Mouse (Mus musculus) embryonic facial prominence, embryonic 11.5 days (tissue): ENCODE measurements at regions not wholly inside any gene's neighbourhood (a gene's known extent, or its start where the extent isn't known, plus 50 kb on each side); places are given as distances from the start of the nearest gene placed in this dataset.

Experiments
- ATAC-seq: fragments of 200-750 bp; cut with Nextera tagmentation; replicated peaks from 2 replicates; pipeline ENCODE4 v1.8.0; 2017; ENCODE audit warnings: low read depth; ENCODE audit not compliant: insufficient number of reproducible peaks, low FRiP score, low TSS enrichment
- DNase-seq: peaks from one replicate; pipeline ENCODE4 v3.0.0-alpha.2; 2015; ENCODE audit warnings: low spot score
- H3K27ac ChIP-seq: fragments of 300-500 bp; sonication (generic); replicated peaks from 2 replicates; pipeline ENCODE4 v1.5.1; 2014; ENCODE audit warnings: mild to moderate bottlenecking, low read depth, low read length, control low read depth
- H3K27me3 ChIP-seq: fragments of 300-500 bp; sonication (generic); 2 replicates; pipeline ENCODE4 v1.6.1; 2014; ENCODE audit warnings: mild to moderate bottlenecking, low read length, moderate library complexity, mixed read lengths; ENCODE audit not compliant: control insufficient read depth, insufficient read depth
- H3K36me3 ChIP-seq: fragments of 300-500 bp; sonication (generic); replicated peaks from 2 replicates; pipeline ENCODE4 v1.6.1; 2014; ENCODE audit warnings: low read depth, mild to moderate bottlenecking, low read length, moderate library complexity, mixed read lengths; ENCODE audit not compliant: control insufficient read depth, insufficient read depth
- H3K4me1 ChIP-seq: fragments of 300-500 bp; sonication (generic); 2 replicates; pipeline ENCODE4 v1.6.1; 2014; ENCODE audit warnings: low read length, mixed read lengths; ENCODE audit not compliant: control insufficient read depth, insufficient read depth
- H3K4me2 ChIP-seq: fragments of 300-500 bp; sonication (generic); 2 replicates; pipeline ENCODE4 v1.6.1; 2014; ENCODE audit warnings: low read depth, mild to moderate bottlenecking, control low read depth, low read length, moderate library complexity
- H3K4me3 ChIP-seq: fragments of 300-500 bp; sonication (generic); 2 replicates; pipeline ENCODE4 v1.5.1; 2014; ENCODE audit warnings: low read depth, low read length, control low read depth
- H3K9ac ChIP-seq: fragments of 300-500 bp; sonication (generic); replicated peaks from 2 replicates; pipeline ENCODE4 v1.6.1; 2014; ENCODE audit warnings: mild to moderate bottlenecking, control low read depth, low read length
- H3K9me3 ChIP-seq: fragments of 300-500 bp; sonication (generic); replicated peaks from 2 replicates; pipeline ENCODE4 v1.6.1; 2016; ENCODE audit warnings: mild to moderate bottlenecking, low read length, inconsistent platforms, mixed read lengths; ENCODE audit not compliant: control insufficient read depth
- WGBS: fragments of 180-500 bp; shearing (Covaris S2); extraction: QIAGEN DNeasy Blood & Tissue Kit; methylation state at CpG from one replicate; pipeline ENCODE4 v1.1.7; 2014; 5-methylcytosine and 5-hydroxymethylcytosine counted together

DNA sequence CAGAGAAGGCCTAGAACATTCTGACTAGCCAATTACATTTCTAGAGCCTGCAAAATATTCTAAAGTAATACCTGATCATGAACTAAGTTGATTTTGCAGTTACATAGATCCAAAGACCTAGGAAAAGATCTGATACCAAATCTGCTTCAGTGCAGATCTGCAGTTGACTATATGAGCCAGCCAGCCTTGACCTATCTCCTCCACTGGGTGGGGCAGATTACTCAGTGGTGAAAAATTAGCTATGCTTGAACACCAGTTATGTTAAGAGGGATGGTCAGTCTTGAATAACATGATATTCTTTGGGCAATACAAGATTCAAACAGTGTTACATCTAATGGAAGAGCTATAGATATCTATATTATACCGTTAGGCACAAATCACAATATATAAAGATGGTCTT is 269.0 kb downstream of the Gm11361 start:
- WGBS: 97% methylated on average over 1 of the region's 1 CpGs
- ATAC-seq (no peak), DNase-seq (no peak)
- no peaks in the 10 kb centered on the region for H3K36me3 ChIP-seq
- H3K4me2 ChIP-seq: no peak overlapping the region
- no peak overlapping the region for H3K27ac ChIP-seq
- H3K9me3 ChIP-seq: no peaks in the 10 kb centered on the region
- H3K4me1 ChIP-seq: no peaks in the 10 kb centered on the region
- H3K27me3 ChIP-seq: no peaks in the 10 kb centered on the region
- no peak overlapping the region for H3K4me3 ChIP-seq
- H3K9ac ChIP-seq: no peak overlapping the region

DNA sequence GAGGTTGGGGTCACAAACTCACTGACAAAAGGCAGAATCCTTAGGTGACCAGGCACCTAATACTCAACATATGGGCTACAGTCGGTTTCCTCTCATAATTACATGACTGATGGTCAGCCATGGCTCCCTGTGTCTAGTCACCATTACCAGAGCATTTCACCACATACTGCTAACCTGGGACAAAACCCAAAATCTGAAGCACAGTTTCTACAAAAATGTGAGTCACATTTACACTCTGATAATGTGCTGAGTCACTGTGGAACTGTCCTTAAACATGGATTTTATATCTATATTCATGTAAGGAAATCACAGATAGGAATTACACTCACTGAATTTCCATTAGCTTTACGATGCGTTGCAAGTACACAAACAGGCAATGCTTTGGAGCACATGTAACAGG is 267.1 kb downstream of the Gm11361 start:
- H3K27ac ChIP-seq: no peak overlapping the region
- H3K4me1 ChIP-seq: no peaks in the 10 kb centered on the region
- no peak overlapping the region for H3K9ac ChIP-seq
- H3K4me2 ChIP-seq: no peak overlapping the region
- 95% methylated on average over 3 of the region's 3 CpGs for WGBS
- H3K36me3 ChIP-seq: no peaks in the 10 kb centered on the region; the same call in 1 of the 2 replicates
- no peak for ATAC-seq
- H3K4me3 ChIP-seq: no peak overlapping the region
- H3K27me3 ChIP-seq: no peaks in the 10 kb centered on the region
- no peak for DNase-seq
- no peaks in the 10 kb centered on the region for H3K9me3 ChIP-seq

DNA sequence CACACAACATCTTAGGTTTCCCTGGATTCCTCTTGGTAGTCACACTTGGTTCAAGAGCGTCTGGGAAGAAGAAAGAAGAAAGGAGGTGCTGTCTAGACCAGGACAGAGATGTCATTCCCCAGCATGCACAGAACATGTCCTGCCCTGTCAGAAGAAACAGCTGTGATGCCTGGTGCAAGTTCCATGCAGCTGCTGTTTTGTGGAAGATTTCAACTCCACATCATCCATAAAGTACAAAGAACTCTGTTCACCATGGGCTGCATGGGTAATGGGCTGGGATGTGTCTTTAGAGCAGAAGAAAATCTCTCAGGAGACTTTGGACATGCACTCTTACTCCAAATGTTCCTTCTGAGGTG is 262.8 kb downstream of the Gm11361 start:
- no peaks in the 10 kb centered on the region for H3K27me3 ChIP-seq
- H3K9ac ChIP-seq: no peak overlapping the region
- H3K4me3 ChIP-seq: no peak overlapping the region
- H3K36me3 ChIP-seq: no peaks in the 10 kb centered on the region; the same call in 1 of the 2 replicates
- H3K9me3 ChIP-seq: no peaks in the 10 kb centered on the region
- H3K4me2 ChIP-seq: no peak overlapping the region
- ATAC-seq: no peak
- H3K27ac ChIP-seq: no peak overlapping the region
- H3K4me1 ChIP-seq: no peaks in the 10 kb centered on the region
- no peak for DNase-seq
- 62% methylated on average over 1 of the region's 1 CpGs for WGBS

DNA sequence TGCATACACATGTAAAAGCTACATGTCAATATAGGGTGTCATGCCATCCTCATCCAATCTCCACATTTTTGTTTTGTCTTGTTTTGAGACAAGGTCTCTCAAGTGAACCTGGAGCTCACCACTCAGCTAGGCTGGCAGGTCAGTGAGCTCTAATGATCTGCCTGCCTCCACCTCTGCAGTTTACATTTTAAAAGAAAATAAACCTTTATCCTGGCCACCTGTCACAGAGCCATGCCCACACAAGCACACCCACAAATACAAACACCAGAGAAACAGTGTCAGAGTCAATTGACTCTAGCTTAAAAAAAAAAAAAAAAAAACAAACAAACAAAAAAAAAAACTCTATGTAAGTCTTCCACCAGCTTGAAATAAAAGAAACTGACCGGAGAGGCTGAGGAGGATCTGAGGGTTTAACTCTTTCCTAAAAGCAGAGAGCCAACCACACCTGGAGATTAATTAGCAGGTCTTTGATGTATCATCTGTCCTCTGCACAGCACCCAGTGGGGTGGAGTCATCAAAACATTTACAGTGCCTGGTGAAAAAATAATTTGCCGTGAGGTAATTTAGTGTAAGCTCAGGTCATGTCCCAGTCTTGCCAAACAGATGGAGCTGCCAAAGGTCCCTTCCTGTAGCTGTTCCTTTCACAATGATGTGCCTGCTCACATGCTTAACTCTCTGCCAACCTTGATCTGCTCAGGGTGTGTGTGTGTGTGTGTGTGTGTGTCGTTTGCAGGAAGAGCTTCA is 262.2 kb downstream of the Gm11361 start:
- 50% methylated on average over 3 of the region's 3 CpGs for WGBS
- Histone ChIP-seq H3K27ac (no peak overlapping the region), H3K4me2 (no peak overlapping the region)

DNA sequence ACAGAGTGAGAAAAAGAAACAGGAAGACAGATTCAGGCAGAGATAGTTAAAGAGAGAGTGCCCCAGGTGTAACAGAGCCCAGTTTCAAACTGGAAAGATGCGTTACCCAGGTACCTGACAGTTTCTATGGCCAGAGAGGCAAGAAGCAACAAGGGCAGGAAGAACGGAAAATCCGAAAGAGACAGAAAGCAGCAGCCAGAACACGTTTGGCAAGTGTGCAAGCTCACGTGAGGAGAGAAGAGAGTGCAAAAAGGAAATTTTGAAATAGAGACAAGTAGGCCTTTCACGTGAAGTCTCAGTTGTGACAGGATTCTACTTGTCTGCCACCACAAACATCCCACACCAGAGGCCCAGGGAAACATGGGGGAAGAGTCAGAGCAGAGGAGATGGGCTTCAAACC is 259.8 kb downstream of the Gm11361 start:
- Histone ChIP-seq H3K9me3 (no peaks in the 10 kb centered on the region), H3K4me1 (no peaks in the 10 kb centered on the region), H3K4me3 (no peak overlapping the region), H3K27me3 (no peaks in the 10 kb centered on the region), H3K4me2 (no peak overlapping the region), H3K36me3 (no peaks in the 10 kb centered on the region; the same call in 1 of the 2 replicates), H3K27ac (no peak overlapping the region), H3K9ac (no peak overlapping the region)
- WGBS: 74% methylated on average over 6 of the region's 6 CpGs
- ATAC-seq (no peak), DNase-seq (no peak)

More for the DNA sequence above, 262.2 kb downstream of the Gm11361 start:
- Histone ChIP-seq H3K9me3 (no peaks in the 10 kb centered on the region), H3K4me1 (no peaks in the 10 kb centered on the region), H3K36me3 (no peaks in the 10 kb centered on the region; the same call in 1 of the 2 replicates), H3K27me3 (no peaks in the 10 kb centered on the region), H3K4me3 (no peak overlapping the region), H3K9ac (no peak overlapping the region)
- ATAC-seq (no peak), DNase-seq (no peak)

DNA sequence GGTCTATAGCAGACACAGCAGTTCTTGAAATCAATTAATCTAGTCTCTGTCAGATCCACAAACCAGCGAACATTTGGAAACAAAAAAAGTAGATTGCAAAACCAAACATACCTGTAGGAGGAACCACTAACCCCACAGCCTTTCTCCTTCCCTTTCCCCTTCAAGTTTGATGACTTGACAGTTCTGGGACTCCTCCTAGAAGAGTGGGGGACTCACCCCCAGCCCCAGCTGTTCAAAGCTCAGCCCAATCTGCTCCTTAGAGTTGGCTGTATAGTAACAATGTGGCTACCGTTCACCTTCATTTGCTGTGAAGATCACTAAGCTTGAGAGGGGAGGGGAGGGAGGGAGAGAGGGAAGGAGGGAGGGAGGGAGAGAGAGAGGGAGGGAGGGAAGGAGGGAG is 259.3 kb downstream of the Gm11361 start:
- 63% methylated on average over 2 of the region's 2 CpGs for WGBS

DNA sequence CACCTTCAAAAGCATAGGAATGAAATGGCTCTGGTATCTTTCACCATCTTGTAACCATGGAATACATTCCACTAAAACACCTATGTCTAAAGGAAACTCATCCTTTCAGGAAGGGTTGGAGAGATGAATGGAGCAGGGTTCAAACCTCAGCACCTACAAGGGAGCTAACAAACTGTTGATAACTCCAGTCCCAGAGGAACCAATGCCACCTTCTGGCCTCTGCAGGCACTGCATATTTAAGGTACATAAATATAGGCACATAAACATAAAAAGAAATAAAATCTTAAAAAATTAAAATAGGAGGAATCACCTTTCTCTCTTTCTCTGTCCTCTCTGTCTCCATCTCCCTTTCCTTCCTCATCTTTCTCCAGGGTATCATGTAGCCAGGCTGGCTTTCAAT is 256.9 kb downstream of the Gm11361 start:
- Histone ChIP-seq H3K27ac (no peak overlapping the region), H3K36me3 (no peaks in the 10 kb centered on the region), H3K27me3 (no peaks in the 10 kb centered on the region), H3K9ac (no peak overlapping the region), H3K9me3 (no peaks in the 10 kb centered on the region), H3K4me3 (no peak overlapping the region), H3K4me1 (no peaks in the 10 kb centered on the region), H3K4me2 (no peak overlapping the region)
- ATAC-seq (no peak), DNase-seq (no peak)

More for the DNA sequence above, 259.3 kb downstream of the Gm11361 start:
- no peaks in the 10 kb centered on the region; the same call in 1 of the 2 replicates for H3K36me3 ChIP-seq
- DNase-seq (no peak), ATAC-seq (no peak)
- H3K9me3 ChIP-seq: no peaks in the 10 kb centered on the region
- no peaks in the 10 kb centered on the region for H3K4me1 ChIP-seq
- H3K27ac ChIP-seq: no peak overlapping the region
- H3K4me2 ChIP-seq: no peak overlapping the region
- no peaks in the 10 kb centered on the region for H3K27me3 ChIP-seq
- H3K4me3 ChIP-seq: no peak overlapping the region
- no peak overlapping the region for H3K9ac ChIP-seq

DNA sequence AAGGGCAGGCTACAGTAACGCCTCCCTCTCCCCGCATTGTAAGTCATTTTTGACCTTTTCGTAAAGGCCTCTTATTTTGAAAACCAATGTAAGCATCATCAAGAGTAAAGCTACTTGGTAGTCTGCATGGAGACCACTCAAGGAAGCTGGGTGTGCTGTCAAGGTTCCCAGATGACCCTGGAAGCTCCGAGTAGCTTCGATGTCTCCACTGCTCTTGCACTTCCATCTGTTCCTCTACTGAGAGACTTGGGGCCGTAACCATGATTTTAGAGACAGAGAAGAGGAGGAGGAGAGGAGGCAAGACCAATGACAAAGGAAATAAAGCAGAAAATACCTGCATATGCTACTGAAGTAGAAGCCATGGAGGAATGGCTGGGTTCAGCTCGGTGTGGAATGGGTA is 256.0 kb downstream of the Gm11361 start:
- no peak for ATAC-seq

More for the DNA sequence above, 256.0 kb downstream of the Gm11361 start:
- Histone ChIP-seq H3K9me3 (no peaks in the 10 kb centered on the region), H3K9ac (no peak overlapping the region), H3K4me1 (no peaks in the 10 kb centered on the region), H3K4me3 (no peak overlapping the region), H3K36me3 (no peaks in the 10 kb centered on the region), H3K27me3 (no peaks in the 10 kb centered on the region), H3K4me2 (no peak overlapping the region), H3K27ac (no peak overlapping the region)
- no peak for DNase-seq
- 96% methylated on average over 7 of the region's 7 CpGs for WGBS
